ENCODE assay signal across 8 mouse cellular contexts in genomic region chr10:121625407-121626185, GRCm38 (mm10). TPM values are rescaled to one million over a fixed set of nuclear protein-coding genes. Genes with fewer than 3 reads are reported as not detected.
A peak's percentile ranks its signal among the peaks of the same experiment; 100 is the strongest.
DNase-seq lines count a peak whose midpoint lies in the region; ATAC-seq and TF ChIP-seq lines count a peak whose summit lies in the region.

No protein-coding gene starts in this region.

- WGBS in heart, adult 2 months, result under 1% methylated on average over 41 of the region's 41 CpGs
- under 1% methylated on average over 41 of the region's 41 CpGs for WGBS in embryonic facial prominence, embryonic 15.5 days
- 1% methylated on average over 40 of the region's 41 CpGs for WGBS in limb, embryonic 11.5 days

- peak overlapping the region; percentile 63 for H3K4me2 ChIP-seq in embryonic facial prominence, embryonic 15.5 days (replicated peaks)
- peak overlapping the region; percentile 70 for H3K4me2 ChIP-seq in limb, embryonic 11.5 days (ENCODE audit: low read depth, severe bottlenecking)

- H3K4me1 ChIP-seq in heart, adult 2 months (ENCODE audit: control insufficient read depth, insufficient read depth, low read length), result peaks cover 3% of the 10 kb centered on the region; the same call in 1 of the 2 replicates
- H3K4me1 ChIP-seq in embryonic facial prominence, embryonic 15.5 days, result peaks cover 8% of the 10 kb centered on the region
- H3K4me1 ChIP-seq in limb, embryonic 11.5 days (ENCODE audit: control insufficient read depth, insufficient read depth, low read length), result peaks cover 7% of the 10 kb centered on the region

- TF ChIP-seq CTCF in heart, adult 2 months (IDR thresholded peaks at IDR 0.05), result no peak

- intact Hi-C loops in heart, adult 2 months (cut with DNase I), result loop anchor here (1.0 kb wide), 1 partner anchor 38 kb away; no protein-coding TSS in a partner anchor

- 0 out of 2 replicates have a peak, but pooled peaks cover 4% of the 10 kb centered on the region for H3K79me2 ChIP-seq in heart, adult 2 months (replicated peaks; ENCODE audit: control insufficient read depth, insufficient read depth, low read length)

- peaks cover 8% of the 10 kb centered on the region for H3K36me3 ChIP-seq in heart, adult 2 months (ENCODE audit: control insufficient read depth, insufficient read depth, low read length)
- H3K36me3 ChIP-seq in embryonic facial prominence, embryonic 15.5 days, result peaks cover 13% of the 10 kb centered on the region
- peaks cover 5% of the 10 kb centered on the region; the same call in 1 of the 2 replicates for H3K36me3 ChIP-seq in limb, embryonic 11.5 days (ENCODE audit: control insufficient read depth, insufficient read depth, low read length)

- H3K9ac ChIP-seq in heart, adult 2 months (ENCODE audit: low read depth, low read length), result peak overlapping the region; percentile 93
- H3K9ac ChIP-seq in embryonic facial prominence, embryonic 15.5 days, result peak overlapping the region; percentile 71
- peak overlapping the region; percentile 82 for H3K9ac ChIP-seq in limb, embryonic 11.5 days (ENCODE audit: low read length)

- TF ChIP-seq POLR2A in heart, adult 2 months (IDR thresholded peaks at IDR 0.05; ENCODE audit: insufficient read depth, low read depth, low read length), result no peak

- no peaks in the 10 kb centered on the region for H3K27me3 ChIP-seq in heart, adult 2 months (ENCODE audit: control insufficient read depth, insufficient read depth, low read length)
- no peaks in the 10 kb centered on the region for H3K27me3 ChIP-seq in embryonic facial prominence, embryonic 15.5 days
- H3K27me3 ChIP-seq in limb, embryonic 11.5 days (ENCODE audit: control insufficient read depth, insufficient read depth, low read length), result no peaks in the 10 kb centered on the region

- no peaks in the 10 kb centered on the region for H3K9me3 ChIP-seq in embryonic facial prominence, embryonic 15.5 days (replicated peaks)
- H3K9me3 ChIP-seq in limb, embryonic 11.5 days (ENCODE audit: control insufficient read depth, low read length), result no peaks in the 10 kb centered on the region

- peak overlapping the region; percentile 91 for H3K4me3 ChIP-seq in heart, adult 2 months
- H3K4me3 ChIP-seq in embryonic facial prominence, embryonic 15.5 days (replicated peaks), result peak overlapping the region; percentile 64
- H3K4me3 ChIP-seq in limb, embryonic 11.5 days (ENCODE audit: low read depth, low read length), result peak overlapping the region; percentile 92

- no peak for TF ChIP-seq EP300 in heart, adult 2 months (IDR thresholded peaks at IDR 0.05; ENCODE audit: insufficient read depth, low read depth, low read length)

- peak overlapping the region; percentile 90 for H3K27ac ChIP-seq in heart, adult 2 months
- peak overlapping the region; percentile 95 for H3K27ac ChIP-seq in embryonic facial prominence, embryonic 15.5 days (replicated peaks)
- peak overlapping the region; percentile 89 for H3K27ac ChIP-seq in limb, embryonic 11.5 days (replicated peaks; ENCODE audit: low read depth, low read length)

- DNase-seq in heart, adult 2 months, result no peak
- no peak for DNase-seq in heart, adult 8-10 months (ENCODE audit: low spot score)
- no peak for DNase-seq in limb, embryonic 11.5 days (ENCODE audit: low spot score)
- DNase-seq in right cerebral cortex, adult 18-20 months, result no peak
- DNase-seq in testis, postnatal 10 days (ENCODE audit: low spot score), result no peak

- ATAC-seq in CD4-positive, CD25-positive, alpha-beta regulatory T cell, adult 4 months, result peak; percentile 25
- ATAC-seq in embryonic facial prominence, embryonic 15.5 days (ENCODE audit: insufficient number of reproducible peaks, low FRiP score, low TSS enrichment, low read depth), result peak; percentile 30
- ATAC-seq in limb, embryonic 11.5 days (ENCODE audit: insufficient number of reproducible peaks, low FRiP score, low TSS enrichment, low read depth), result no peak; the same call in 1 of the 2 replicates
- peak; percentile 12; the same call in 1 of the 2 replicates for ATAC-seq in monocyte, adult 5-6 weeks (replicated peaks; ENCODE audit: insufficient number of reproducible peaks, low FRiP score, low TSS enrichment, poor library complexity, severe bottlenecking)

RNA-seq across cellular contexts. Expression of gene Xpot, which starts 0.5 kb away (rescaled TPM):
- total RNA-seq in heart, adult 2 months (2021), result 10 to 100 TPM; 30.0 to 30.8 TPM
- 43.8 and 59.9 TPM in 2 replicates for polyA plus RNA-seq in heart, adult 2 months (2012; rRNA removed)
- total RNA-seq in heart, adult 8-10 months (2022), result 10 to 100 TPM; 29.2 to 31.6 (median 31.1) TPM
- 10 to 100 TPM; 14.3 to 20.0 TPM for polyA plus RNA-seq in CD4-positive, CD25-positive, alpha-beta regulatory T cell, adult 4 months (2017; shearing (Covaris generic))
- polyA plus RNA-seq in embryonic facial prominence, embryonic 15.5 days (2015; fragmentation: Nextera tagmentation; extraction: Ambion mirVana), result 44.4 and 45.7 TPM in 2 replicates
- 61.9 and 67.5 TPM in 2 replicates for polyA plus RNA-seq in limb, embryonic 11.5 days (2014; fragmentation: Nextera tagmentation; extraction: Ambion mirVana)
- 30.4 to 51.3 TPM (median 32.6 TPM) in 3 replicates for total RNA-seq in monocyte, adult 5-6 weeks (2017)

RNA-seq across cellular contexts. Expression of gene D930020B18Rik, which starts 15.8 kb away (rescaled TPM):
- not detected for total RNA-seq in heart, adult 2 months (2021)
- polyA plus RNA-seq in heart, adult 2 months (2012; rRNA removed), result not detected in 2 replicates
- total RNA-seq in heart, adult 8-10 months (2022), result not detected
- under 1 TPM; 0.59 to 0.81 TPM for polyA plus RNA-seq in CD4-positive, CD25-positive, alpha-beta regulatory T cell, adult 4 months (2017; shearing (Covaris generic))
- 2.5 and 2.6 TPM in 2 replicates for polyA plus RNA-seq in embryonic facial prominence, embryonic 15.5 days (2015; fragmentation: Nextera tagmentation; extraction: Ambion mirVana)
- 1.2 and 1.8 TPM in 2 replicates for polyA plus RNA-seq in limb, embryonic 11.5 days (2014; fragmentation: Nextera tagmentation; extraction: Ambion mirVana)
- total RNA-seq in monocyte, adult 5-6 weeks (2017), result not detected in 3 replicates

RNA-seq across cellular contexts. Expression of gene Tbk1, which starts 39.0 kb away (rescaled TPM):
- 10 to 100 TPM; 14.9 to 15.6 TPM for total RNA-seq in heart, adult 2 months (2021)
- 7.2 and 13.4 TPM in 2 replicates for polyA plus RNA-seq in heart, adult 2 months (2012; rRNA removed)
- 10 to 100 TPM; 12.0 to 17.2 (median 16.2) TPM for total RNA-seq in heart, adult 8-10 months (2022)
- 100 to 1,000 TPM in 1 of 2 experiments, 10 to 100 TPM in 1; 86.5 to 118 TPM for polyA plus RNA-seq in CD4-positive, CD25-positive, alpha-beta regulatory T cell, adult 4 months (2017; shearing (Covaris generic))
- polyA plus RNA-seq in embryonic facial prominence, embryonic 15.5 days (2015; fragmentation: Nextera tagmentation; extraction: Ambion mirVana), result 28.6 and 34.5 TPM in 2 replicates
- polyA plus RNA-seq in limb, embryonic 11.5 days (2014; fragmentation: Nextera tagmentation; extraction: Ambion mirVana), result 30.7 and 32.6 TPM in 2 replicates
- total RNA-seq in monocyte, adult 5-6 weeks (2017), result 135 to 157 TPM (median 139 TPM) in 3 replicates
